In genomic region chr8:117498915-117499540, GRCm38 (mm10) we compare ENCODE assay signal across 8 mouse cellular contexts. TPM values are rescaled to one million over a fixed set of nuclear protein-coding genes. Genes with fewer than 3 reads are reported as not detected.
DNase-seq lines count a peak whose midpoint lies in the region; ATAC-seq and TF ChIP-seq lines count a peak whose summit lies in the region.

No protein-coding gene starts in this region.

- H3K27ac ChIP-seq in thymus, adult 2 months (ENCODE audit: control insufficient read depth, insufficient read depth, low read length), result no peak overlapping the region
- no peak overlapping the region for H3K27ac ChIP-seq in forebrain, embryonic 13.5 days
- no peak overlapping the region for H3K27ac ChIP-seq in liver, embryonic 15.5 days (replicated peaks)
- no peak overlapping the region for H3K27ac ChIP-seq in stomach, postnatal 0 days (replicated peaks)

- no peak for TF ChIP-seq CTCF in thymus, adult 2 months (IDR thresholded peaks at IDR 0.05; ENCODE audit: borderline replicate concordance, control insufficient read depth, extremely low read depth, insufficient read depth, low read length, poor library complexity)
- no peak for TF ChIP-seq CTCF in stomach, postnatal 0 days (IDR thresholded peaks at IDR 0.05; ENCODE audit: low read depth)

- peak; percentile 4 for DNase-seq in thymus, adult 2 months
- no peak for DNase-seq in thymus, adult 18-20 months
- DNase-seq in stomach, postnatal 0 days (ENCODE audit: low spot score), result no peak
- no peak for DNase-seq in gastrocnemius, postnatal 14 days
- DNase-seq in kidney, postnatal 25 days, result no peak
- no peak for DNase-seq in ovary, postnatal 10 days (ENCODE audit: low spot score)

- no peak for ATAC-seq in forebrain, embryonic 13.5 days
- no peak for ATAC-seq in liver, embryonic 15.5 days (ENCODE audit: insufficient read depth)
- peak; percentile 6; the same call in 1 of the 2 replicates for ATAC-seq in stomach, postnatal 0 days (ENCODE audit: low FRiP score, low TSS enrichment)

- TF ChIP-seq POLR2A in thymus, adult 2 months (IDR thresholded peaks at IDR 0.05; ENCODE audit: control insufficient read depth, extremely low read depth, insufficient read depth, low read length, poor library complexity), result no peak

- peak overlapping the region; percentile 100 for H3K4me2 ChIP-seq in forebrain, embryonic 13.5 days
- H3K4me2 ChIP-seq in liver, embryonic 15.5 days, result peak overlapping the region; percentile 79
- peak overlapping the region; percentile 100 for H3K4me2 ChIP-seq in stomach, postnatal 0 days (replicated peaks; ENCODE audit: low read depth)

- 14% methylated on average over 20 of the region's 20 CpGs for WGBS in thymus, adult 2 months
- WGBS in forebrain, embryonic 13.5 days, result 15% methylated on average over 20 of the region's 20 CpGs
- 8% methylated on average over 20 of the region's 20 CpGs for WGBS in liver, embryonic 15.5 days (ENCODE audit: insufficient replicate concordance)
- 20% methylated on average over 20 of the region's 20 CpGs for WGBS in stomach, postnatal 0 days

- H3K36me3 ChIP-seq in thymus, adult 2 months (ENCODE audit: control insufficient read depth, insufficient read depth, low read length), result no peaks in the 10 kb centered on the region
- H3K36me3 ChIP-seq in forebrain, embryonic 13.5 days (ENCODE audit: poor library complexity, severe bottlenecking), result no peaks in the 10 kb centered on the region
- H3K36me3 ChIP-seq in liver, embryonic 15.5 days (replicated peaks), result no peaks in the 10 kb centered on the region
- H3K36me3 ChIP-seq in stomach, postnatal 0 days (ENCODE audit: control insufficient read depth, insufficient read depth, low read length), result no peaks in the 10 kb centered on the region

- H3K27me3 ChIP-seq in thymus, adult 2 months (ENCODE audit: control insufficient read depth, insufficient read depth, low read length), result no peaks in the 10 kb centered on the region; the same call in 1 of the 2 replicates
- H3K27me3 ChIP-seq in forebrain, embryonic 13.5 days, result peaks cover 31% of the 10 kb centered on the region
- peaks cover 32% of the 10 kb centered on the region for H3K27me3 ChIP-seq in liver, embryonic 15.5 days
- H3K27me3 ChIP-seq in stomach, postnatal 0 days (ENCODE audit: control insufficient read depth, insufficient read depth, low read length), result no peaks in the 10 kb centered on the region; the same call in 1 of the 2 replicates

- intact Hi-C loops in gastrocnemius, postnatal 14 days (cut with DNase I; ENCODE audit: low total_unique reads), result no loop called here

- H3K9me3 ChIP-seq in forebrain, embryonic 13.5 days (replicated peaks), result no peaks in the 10 kb centered on the region
- no peaks in the 10 kb centered on the region for H3K9me3 ChIP-seq in liver, embryonic 15.5 days (replicated peaks)
- H3K9me3 ChIP-seq in stomach, postnatal 0 days (ENCODE audit: control insufficient read depth, low read length), result no peaks in the 10 kb centered on the region

- TF ChIP-seq EP300 in stomach, postnatal 0 days (optimal IDR thresholded peaks at IDR 0.05), result no peak

- peaks cover 14% of the 10 kb centered on the region for H3K4me1 ChIP-seq in thymus, adult 2 months (replicated peaks; ENCODE audit: control insufficient read depth, insufficient read depth, low read length)
- H3K4me1 ChIP-seq in forebrain, embryonic 13.5 days, result peaks cover 11% of the 10 kb centered on the region
- 0 out of 2 replicates have a peak, but pooled peaks cover 11% of the 10 kb centered on the region for H3K4me1 ChIP-seq in liver, embryonic 15.5 days (replicated peaks)
- no peaks in the 10 kb centered on the region for H3K4me1 ChIP-seq in stomach, postnatal 0 days (replicated peaks; ENCODE audit: control insufficient read depth, insufficient read depth)

- H3K9ac ChIP-seq in forebrain, embryonic 13.5 days, result peak overlapping the region; percentile 70; the same call in 1 of the 2 replicates
- H3K9ac ChIP-seq in liver, embryonic 15.5 days, result no peak overlapping the region
- no peak overlapping the region for H3K9ac ChIP-seq in stomach, postnatal 0 days (ENCODE audit: low read length)

- H3K4me3 ChIP-seq in thymus, adult 2 months (ENCODE audit: control insufficient read depth, insufficient read depth, low read length), result peak overlapping the region; percentile 61
- peak overlapping the region; percentile 57 for H3K4me3 ChIP-seq in forebrain, embryonic 13.5 days
- H3K4me3 ChIP-seq in liver, embryonic 15.5 days (replicated peaks), result peak overlapping the region; percentile 61
- H3K4me3 ChIP-seq in stomach, postnatal 0 days (ENCODE audit: low read depth, low read length), result peak overlapping the region; percentile 62

RNA-seq across cellular contexts. Expression of gene Plcg2, which starts 0.9 kb away (rescaled TPM):
- 9.0 and 10.7 TPM in 2 replicates for polyA plus RNA-seq in thymus, adult 2 months (2012; rRNA removed)
- polyA plus RNA-seq in forebrain, embryonic 13.5 days (2015; fragmentation: Nextera tagmentation; extraction: Ambion mirVana), result 0.84 and 1.0 TPM in 2 replicates
- polyA plus RNA-seq in liver, embryonic 15.5 days (2015; fragmentation: Nextera tagmentation; extraction: Ambion mirVana), result 7.4 and 8.2 TPM in 2 replicates
- polyA plus RNA-seq in stomach, postnatal 0 days (2015; fragmentation: Nextera tagmentation; extraction: Ambion mirVana), result 2.3 and 2.4 TPM in 2 replicates
- 1 to 10 TPM in 1 of 2 experiments, under 1 TPM in 1; 0.84 to 1.2 TPM for total RNA-seq in gastrocnemius, postnatal 14 days (2021)
